Mouse (Mus musculus): ENCODE measurements around the gene Zglp1. TPM values are rescaled to one million over a fixed set of nuclear protein-coding genes. Genes with fewer than 3 reads are reported as not detected.

Gene Zglp1
- polyA plus RNA-seq, 1 experiment from 2014 or later, result 0.66 TPM

DNA sequence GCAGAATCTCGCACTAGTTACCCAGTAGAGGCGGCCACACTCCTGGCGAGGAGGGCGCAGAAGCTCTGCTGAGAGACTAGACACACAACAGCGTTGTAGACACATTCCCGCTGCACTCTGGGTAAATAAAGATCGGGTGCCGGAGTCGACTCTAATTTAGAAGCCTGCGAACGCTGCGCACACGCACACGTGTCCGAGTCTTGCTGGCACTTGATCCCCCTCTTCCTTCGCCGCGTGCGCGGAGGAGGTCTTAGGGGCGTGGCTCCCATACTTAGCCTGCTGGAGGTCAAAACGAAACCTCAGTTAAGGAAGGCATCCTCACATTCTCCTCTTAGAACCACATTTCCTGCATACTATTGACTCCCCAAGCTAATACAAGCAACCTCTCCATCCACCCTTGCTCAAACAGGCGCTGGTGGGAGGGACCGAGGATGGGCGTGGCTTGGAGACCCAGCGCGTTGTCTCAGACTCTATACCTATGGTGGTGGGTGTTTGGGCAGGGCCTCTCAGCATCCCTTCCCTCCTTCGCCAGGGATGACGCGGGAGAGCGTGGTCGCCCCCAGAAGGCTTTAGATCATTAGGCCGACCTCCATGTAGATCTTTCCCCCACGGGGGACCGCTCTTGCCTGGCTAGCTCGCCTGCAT, 35.5 kb downstream of the Zglp1 start:
- WGBS, result under 1% methylated on average over 36 of the region's 36 CpGs
- H3K27ac ChIP-seq, result no peak overlapping the region

DNA sequence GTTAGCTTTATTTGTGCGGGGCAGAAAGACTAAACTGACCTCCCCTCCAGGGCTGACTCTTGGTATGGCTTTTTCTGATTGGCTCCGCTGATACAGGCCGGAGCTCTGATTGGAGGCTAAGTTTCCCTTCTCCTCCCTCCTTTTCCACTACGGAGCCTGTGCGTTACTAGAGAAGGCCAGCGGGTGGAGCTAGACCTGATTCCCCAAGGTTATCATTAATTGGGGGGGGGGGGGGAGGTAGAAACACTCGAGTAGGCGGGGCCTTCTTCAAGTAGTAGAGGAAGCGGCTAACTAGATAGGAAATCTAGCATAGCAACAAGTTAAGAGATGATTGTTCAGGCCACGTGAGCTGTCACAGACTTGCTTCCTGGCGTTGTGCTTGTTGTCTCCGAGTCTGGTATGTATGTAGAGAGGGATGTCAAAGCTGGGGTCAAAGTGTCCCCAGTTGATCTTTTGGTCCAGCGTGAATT, 36.1 kb downstream of the Zglp1 start:
- Histone ChIP-seq H3K9me3 (no peaks in the 10 kb centered on the region), H3K27me3 (replicated peaks) (peaks cover 79% of the 10 kb centered on the region), H3K4me3 (peak overlapping the region; percentile 37), H3K4me2 (replicated peaks) (peak overlapping the region; percentile 84), H3K4me1 (peaks cover 49% of the 10 kb centered on the region), H3K9ac (no peak overlapping the region), H3K36me3 (no peaks in the 10 kb centered on the region), H3K27ac (no peak overlapping the region)
- ATAC-seq (ENCODE audit: low FRiP score, low read depth), result peak; percentile 45; the same call in 1 of the 2 replicates
- under 1% methylated on average over 13 of the region's 13 CpGs for WGBS

More for the DNA sequence above, 35.5 kb downstream of the Zglp1 start:
- Histone ChIP-seq H3K4me1 (peaks cover 49% of the 10 kb centered on the region), H3K4me2 (replicated peaks) (peak overlapping the region; percentile 84), H3K4me3 (peak overlapping the region; percentile 37), H3K36me3 (no peaks in the 10 kb centered on the region), H3K9ac (peak overlapping the region; percentile 50; the same call in 1 of the 2 replicates), H3K27me3 (replicated peaks) (peaks cover 81% of the 10 kb centered on the region), H3K9me3 (no peaks in the 10 kb centered on the region)
- peak; percentile 50 for ATAC-seq (ENCODE audit: low FRiP score, low read depth)

DNA sequence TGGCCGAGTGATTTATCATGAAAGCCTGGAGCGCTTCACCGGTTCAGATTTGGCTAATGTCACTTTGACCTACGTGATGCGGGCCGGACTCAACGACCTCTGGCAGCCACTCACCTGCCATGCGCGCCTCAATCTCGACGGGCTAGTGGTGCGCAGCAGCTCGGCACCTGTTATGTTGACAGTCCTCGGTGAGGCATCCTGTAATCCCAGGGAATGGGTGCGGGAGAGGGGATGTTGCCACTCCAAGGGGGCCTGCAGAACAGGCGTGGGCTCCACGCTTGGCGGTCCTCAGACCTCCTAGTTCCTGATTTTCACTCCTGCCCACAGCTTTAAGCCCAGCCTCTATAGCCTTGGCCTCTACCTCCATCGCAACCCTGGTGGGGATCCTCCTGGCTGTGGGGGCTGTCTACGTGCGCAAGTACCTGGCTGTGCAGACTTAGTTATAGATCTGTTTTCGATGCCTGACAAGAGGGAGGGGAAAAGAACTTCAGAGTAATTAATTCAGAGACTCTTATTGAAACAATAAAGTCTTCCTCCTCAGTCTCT, 36.8 kb downstream of the Zglp1 start:
- ATAC-seq (ENCODE audit: low FRiP score, low read depth), result no peak
- WGBS, result 27% methylated on average over 22 of the region's 22 CpGs
- Histone ChIP-seq H3K27me3 (replicated peaks) (peaks cover 72% of the 10 kb centered on the region), H3K27ac (no peak overlapping the region), H3K36me3 (no peaks in the 10 kb centered on the region), H3K9me3 (no peaks in the 10 kb centered on the region), H3K9ac (no peak overlapping the region), H3K4me1 (peaks cover 49% of the 10 kb centered on the region), H3K4me2 (replicated peaks) (peak overlapping the region; percentile 84), H3K4me3 (peak overlapping the region; percentile 15; the same call in 1 of the 2 replicates)

DNA sequence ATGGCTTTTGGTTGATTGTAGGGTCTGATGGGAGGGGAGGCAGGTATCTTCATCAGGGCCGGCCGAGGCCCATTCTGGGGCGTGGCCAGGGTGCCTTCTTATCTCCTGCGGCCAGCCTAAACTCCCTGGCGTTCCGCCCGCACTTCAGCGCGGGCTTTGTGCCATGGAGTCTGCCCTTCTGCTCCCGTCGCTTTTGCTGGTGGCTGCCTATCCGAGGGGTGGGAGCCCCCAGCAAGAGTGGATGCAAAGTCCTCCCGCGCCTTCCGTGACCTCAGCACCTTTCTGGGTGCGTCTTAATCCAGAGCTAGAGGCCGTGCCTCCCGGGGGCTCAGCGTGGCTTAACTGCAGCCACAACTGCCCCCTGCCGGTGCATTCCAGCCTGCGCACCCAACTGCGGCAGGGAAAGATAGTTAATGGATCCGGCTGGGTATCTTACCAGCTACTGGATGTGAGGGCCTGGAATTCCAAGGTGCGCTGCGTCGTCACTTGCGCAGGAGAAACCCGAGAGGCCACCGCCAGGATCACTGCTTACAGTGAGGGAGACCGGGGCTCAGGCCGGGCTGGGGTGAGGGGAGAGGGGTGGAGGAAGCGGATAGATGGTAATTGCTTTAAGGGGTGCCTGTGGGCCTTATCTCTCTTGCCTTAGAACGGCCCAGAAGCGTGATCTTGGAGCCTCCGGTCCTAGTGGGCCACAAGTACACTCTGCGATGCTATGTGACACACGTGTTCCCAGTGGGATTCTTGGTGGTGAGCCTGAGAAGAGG, 37.4 kb downstream of the Zglp1 start, which contains the start of gene Icam4:
Icam4 (plus strand) TSS at position 83 of the 764 bp plus-strand sequence.
- no peaks in the 10 kb centered on the region for H3K36me3 ChIP-seq
- peaks cover 65% of the 10 kb centered on the region for H3K27me3 ChIP-seq (replicated peaks)
- no peak within 1 kb of the TSS for H3K27ac ChIP-seq
- no peaks in the 10 kb centered on the region for H3K9me3 ChIP-seq
- peaks cover 49% of the 10 kb centered on the region for H3K4me1 ChIP-seq
- H3K4me2 ChIP-seq (replicated peaks), result peak within 1 kb of the TSS; percentile 84
- peak within 1 kb of the TSS; percentile 33; the same call in 1 of the 2 replicates for H3K9ac ChIP-seq
- peak within 1 kb of the TSS; percentile 25 for H3K4me3 ChIP-seq
- ATAC-seq (ENCODE audit: low FRiP score, low read depth), result no peak
- WGBS, result 2% methylated on average over 37 of the region's 37 CpGs

DNA sequence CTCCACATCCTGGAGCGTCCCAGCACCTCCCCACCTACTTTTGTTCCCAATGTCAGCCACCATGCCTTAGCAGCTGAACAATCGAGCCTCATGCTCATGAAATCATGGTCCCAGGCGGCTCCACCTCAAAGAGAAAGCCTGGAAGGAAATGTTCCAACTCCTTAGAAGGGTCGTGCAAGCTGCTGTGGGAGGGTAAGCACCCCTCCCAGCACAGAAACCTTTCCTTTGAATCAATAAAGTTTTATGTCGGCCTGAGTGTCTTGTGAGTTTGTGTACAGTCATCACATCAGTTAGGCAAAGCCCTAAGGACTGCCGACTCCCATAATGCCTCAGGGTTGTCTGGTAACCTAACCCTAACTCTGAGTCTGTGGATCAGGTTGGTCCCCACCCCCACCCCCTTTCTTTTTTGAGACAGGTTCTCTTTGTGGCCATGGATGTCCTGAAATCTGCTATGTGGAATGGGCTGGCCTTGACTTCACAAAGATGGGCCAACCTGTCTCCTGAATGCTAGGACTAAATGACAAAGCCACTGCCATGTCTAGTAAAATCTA, 38.3 kb downstream of the Zglp1 start:
- Histone ChIP-seq H3K27ac (no peak overlapping the region), H3K27me3 (replicated peaks) (peaks cover 58% of the 10 kb centered on the region), H3K9me3 (no peaks in the 10 kb centered on the region), H3K4me1 (peaks cover 48% of the 10 kb centered on the region), H3K9ac (no peak overlapping the region), H3K36me3 (no peaks in the 10 kb centered on the region), H3K4me2 (replicated peaks) (no peak overlapping the region), H3K4me3 (no peak overlapping the region)
- ATAC-seq (ENCODE audit: low FRiP score, low read depth), result no peak
- 59% methylated on average over 6 of the region's 6 CpGs for WGBS

DNA sequence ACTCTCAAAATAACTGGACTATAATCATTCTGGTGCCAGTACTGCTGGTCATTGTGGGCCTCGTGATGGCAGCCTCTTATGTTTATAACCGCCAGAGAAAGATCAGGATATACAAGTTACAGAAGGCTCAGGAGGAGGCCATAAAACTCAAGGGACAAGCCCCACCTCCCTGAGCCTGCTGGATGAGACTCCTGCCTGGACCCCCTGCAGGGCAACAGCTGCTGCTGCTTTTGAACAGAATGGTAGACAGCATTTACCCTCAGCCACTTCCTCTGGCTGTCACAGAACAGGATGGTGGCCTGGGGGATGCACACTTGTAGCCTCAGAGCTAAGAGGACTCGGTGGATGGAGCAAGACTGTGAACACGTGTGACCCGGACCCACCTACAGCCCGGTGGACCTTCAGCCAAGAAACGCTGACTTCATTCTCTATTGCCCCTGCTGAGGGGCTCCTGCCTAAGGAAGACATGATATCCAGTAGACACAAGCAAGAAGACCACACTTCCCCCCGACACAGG, 39.1 kb downstream of the Zglp1 start:
- H3K27me3 ChIP-seq (replicated peaks), result peaks cover 50% of the 10 kb centered on the region

DNA sequence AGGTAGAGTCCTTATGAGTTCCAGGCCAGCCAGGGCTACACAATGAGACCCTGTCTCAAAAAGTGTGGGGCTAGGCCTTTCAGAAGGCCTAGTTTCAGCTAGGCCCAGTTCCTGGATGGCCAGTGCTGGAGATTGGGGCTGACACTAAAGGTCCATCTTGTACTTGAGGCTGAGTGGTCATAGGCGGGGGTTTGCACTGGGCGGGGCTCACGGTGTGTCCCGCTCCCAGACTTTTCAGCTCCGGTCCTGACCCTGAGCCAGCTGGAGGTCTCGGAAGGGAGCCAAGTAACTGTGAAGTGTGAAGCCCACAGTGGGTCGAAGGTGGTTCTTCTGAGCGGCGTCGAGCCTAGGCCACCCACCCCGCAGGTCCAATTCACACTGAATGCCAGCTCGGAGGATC, 40.0 kb downstream of the Zglp1 start:
- Histone ChIP-seq H3K4me3 (no peak overlapping the region), H3K36me3 (no peaks in the 10 kb centered on the region), H3K9me3 (no peaks in the 10 kb centered on the region), H3K4me2 (replicated peaks) (no peak overlapping the region), H3K27ac (no peak overlapping the region), H3K27me3 (replicated peaks) (peaks cover 41% of the 10 kb centered on the region), H3K4me1 (peaks cover 30% of the 10 kb centered on the region), H3K9ac (no peak overlapping the region)
- WGBS, result 81% methylated on average over 12 of the region's 12 CpGs
- no peak for ATAC-seq (ENCODE audit: low FRiP score, low read depth)

More for the DNA sequence above, 39.1 kb downstream of the Zglp1 start:
- H3K9ac ChIP-seq, result no peak overlapping the region
- H3K27ac ChIP-seq, result no peak overlapping the region
- H3K4me1 ChIP-seq, result peaks cover 40% of the 10 kb centered on the region
- no peak overlapping the region for H3K4me3 ChIP-seq
- H3K9me3 ChIP-seq, result no peaks in the 10 kb centered on the region
- WGBS, result 34% methylated on average over 8 of the region's 8 CpGs
- H3K4me2 ChIP-seq (replicated peaks), result no peak overlapping the region
- H3K36me3 ChIP-seq, result no peaks in the 10 kb centered on the region
- no peak for ATAC-seq (ENCODE audit: low FRiP score, low read depth)

DNA sequence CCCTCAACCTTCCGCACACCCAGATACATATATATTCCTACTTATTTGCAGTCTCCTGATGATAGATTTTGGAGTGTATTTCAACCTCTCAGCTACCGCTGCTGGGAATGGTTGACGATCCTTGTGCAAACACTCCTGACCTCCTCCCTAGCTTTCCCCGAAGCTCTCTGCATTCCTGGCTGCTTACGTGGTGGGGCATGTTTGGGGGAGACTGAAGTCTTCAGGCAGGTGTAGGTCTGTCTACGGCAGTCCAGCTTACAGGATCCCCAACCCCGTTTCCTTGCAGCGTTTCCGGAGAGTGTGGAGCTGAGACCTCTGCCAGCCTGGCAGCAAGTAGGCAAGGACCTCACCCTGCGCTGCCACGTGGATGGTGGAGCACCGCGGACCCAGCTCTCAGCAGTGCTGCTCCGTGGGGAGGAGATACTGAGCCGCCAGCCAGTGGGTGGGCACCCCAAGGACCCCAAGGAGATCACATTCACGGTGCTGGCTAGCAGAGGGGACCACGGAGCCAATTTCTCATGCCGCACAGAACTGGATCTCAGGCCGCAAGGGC, 41.6 kb downstream of the Zglp1 start:
- Histone ChIP-seq H3K27me3 (replicated peaks) (peaks cover 27% of the 10 kb centered on the region), H3K9me3 (no peaks in the 10 kb centered on the region), H3K27ac (no peak overlapping the region), H3K4me2 (replicated peaks) (no peak overlapping the region), H3K4me3 (no peak overlapping the region), H3K9ac (no peak overlapping the region), H3K4me1 (peaks cover 16% of the 10 kb centered on the region; the same call in 1 of the 2 replicates), H3K36me3 (no peaks in the 10 kb centered on the region)
- no peak for ATAC-seq (ENCODE audit: low FRiP score, low read depth)
- WGBS, result 74% methylated on average over 19 of the region's 19 CpGs

DNA sequence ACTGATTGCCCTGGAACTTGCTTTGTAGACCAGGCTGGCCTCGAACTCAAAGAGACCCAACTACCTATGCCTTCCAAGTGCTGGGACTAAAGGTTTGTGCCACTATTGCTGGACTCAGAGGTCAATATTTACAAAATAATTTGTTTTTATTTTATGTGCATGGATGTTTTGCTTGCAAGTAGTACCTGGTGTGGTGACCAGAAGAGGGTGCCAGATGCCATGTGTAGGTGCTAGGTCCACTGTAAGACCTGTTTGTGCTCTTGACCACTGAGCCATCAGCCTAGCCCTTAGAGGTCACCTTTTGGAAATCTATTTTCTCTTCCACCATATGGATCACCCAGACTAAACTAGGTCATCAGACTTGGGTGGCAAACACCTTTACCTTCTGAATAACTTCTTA, 44.2 kb downstream of the Zglp1 start:
- H3K27ac ChIP-seq, result no peak overlapping the region
- no peak for ATAC-seq (ENCODE audit: low FRiP score, low read depth)
- no peak overlapping the region for H3K4me3 ChIP-seq
- H3K4me2 ChIP-seq (replicated peaks), result no peak overlapping the region
- H3K9ac ChIP-seq, result no peak overlapping the region
- H3K27me3 ChIP-seq (replicated peaks), result peaks cover 18% of the 10 kb centered on the region
- H3K9me3 ChIP-seq, result no peaks in the 10 kb centered on the region
- no peaks in the 10 kb centered on the region for H3K36me3 ChIP-seq
- 0 out of 2 replicates have a peak, but pooled peaks cover under 1% of the 10 kb centered on the region for H3K4me1 ChIP-seq
- WGBS, result 85% methylated on average over 1 of the region's 1 CpGs

DNA sequence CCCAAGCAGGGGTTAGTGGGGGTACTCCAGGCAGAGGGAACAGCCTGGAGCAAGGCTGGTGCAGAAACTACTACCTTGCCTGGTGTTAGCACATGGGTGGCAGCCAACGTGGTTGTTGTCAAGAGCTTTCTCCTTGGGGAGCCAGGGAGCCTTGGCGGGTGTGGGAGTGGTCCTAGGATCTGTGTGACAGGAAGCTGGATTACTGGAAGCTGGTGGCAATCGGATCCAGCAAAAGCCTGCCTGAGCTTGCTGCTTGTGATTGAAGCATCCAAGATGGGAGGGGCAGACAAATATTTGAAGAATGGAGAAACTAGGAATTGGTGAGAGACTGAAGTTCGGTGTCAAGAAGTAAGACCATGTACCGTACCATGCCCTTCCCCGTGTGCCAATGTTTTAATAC, 44.6 kb downstream of the Zglp1 start:
- 66% methylated on average over 6 of the region's 6 CpGs for WGBS

DNA sequence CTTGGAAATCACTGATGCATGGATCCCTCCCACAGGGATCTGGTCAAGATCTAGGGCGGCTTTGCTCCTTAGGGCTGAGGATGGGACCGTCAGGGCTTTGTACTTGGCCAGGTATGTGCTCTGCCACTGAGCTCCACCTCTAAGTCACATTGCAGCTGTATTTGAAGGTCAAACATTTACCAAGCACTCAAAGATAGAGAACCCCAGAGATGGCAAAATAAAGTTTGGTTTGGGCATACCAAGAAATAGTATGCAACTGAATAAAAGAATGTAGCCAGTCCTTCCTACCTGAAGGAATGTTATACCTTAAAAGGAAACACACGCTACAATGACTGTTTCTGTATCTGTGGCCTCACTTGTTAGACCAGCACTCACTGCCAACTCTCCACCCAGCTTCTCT, 45.5 kb downstream of the Zglp1 start:
- Histone ChIP-seq H3K27me3 (replicated peaks) (peaks cover 27% of the 10 kb centered on the region), H3K4me1 (no peaks in the 10 kb centered on the region; the same call in 1 of the 2 replicates), H3K4me3 (no peak overlapping the region), H3K27ac (no peak overlapping the region), H3K4me2 (replicated peaks) (no peak overlapping the region), H3K36me3 (no peaks in the 10 kb centered on the region), H3K9ac (no peak overlapping the region), H3K9me3 (no peaks in the 10 kb centered on the region)
- 76% methylated on average over 3 of the region's 3 CpGs for WGBS
- ATAC-seq (ENCODE audit: low FRiP score, low read depth), result no peak

More for the DNA sequence above, 44.6 kb downstream of the Zglp1 start:
- Histone ChIP-seq H3K27ac (no peak overlapping the region), H3K27me3 (replicated peaks) (peaks cover 22% of the 10 kb centered on the region), H3K36me3 (no peaks in the 10 kb centered on the region), H3K4me1 (no peaks in the 10 kb centered on the region), H3K9me3 (no peaks in the 10 kb centered on the region), H3K9ac (no peak overlapping the region), H3K4me2 (replicated peaks) (no peak overlapping the region), H3K4me3 (no peak overlapping the region)
- ATAC-seq (ENCODE audit: low FRiP score, low read depth), result no peak
